Mouse (Mus musculus): Measurements from ENCODE around the gene Rfx4.

DNA sequence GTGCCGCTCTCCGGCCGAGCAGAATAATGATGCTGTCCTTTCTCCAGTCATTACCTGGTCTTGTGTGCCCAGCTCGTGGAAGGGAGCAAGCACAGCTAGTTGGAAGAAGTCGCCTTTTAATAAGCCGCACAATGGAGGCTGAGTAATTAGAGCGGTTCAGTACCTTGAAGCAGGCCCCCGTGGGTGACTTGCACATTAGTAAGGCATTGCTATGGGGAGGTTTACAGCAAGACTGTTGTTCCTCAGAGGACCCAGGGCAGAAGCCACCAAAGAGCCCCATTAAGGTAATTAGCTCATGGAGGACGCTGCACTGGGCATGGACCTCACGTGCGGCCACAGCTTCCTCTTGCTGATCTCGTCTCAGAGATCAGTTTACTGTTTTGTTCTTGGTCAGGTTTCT is 33.2 kb upstream of the Rfx4 start:
- TF ChIP-seq CEBPB (IDR thresholded peaks at IDR 0.05; ENCODE audit: low read depth) (no peak), USF1 (IDR thresholded peaks at IDR 0.05; ENCODE audit: low read depth) (no peak), CTCF (IDR thresholded peaks at IDR 0.05; ENCODE audit: control insufficient read depth, insufficient read depth, insufficient read length) (no peak), MYOD1 (IDR thresholded peaks at IDR 0.05; ENCODE audit: control insufficient read depth, insufficient read length, low read depth) (no peak), MYOG (IDR thresholded peaks at IDR 0.05; ENCODE audit: control insufficient read depth, extremely low read depth, insufficient read length) (no peak)

Measured in C2C12 (cell line).